Mouse (Mus musculus): ENCODE results near the gene Aox3.

The Aox3 gene

GRCm38 (mm10) chr1:58107066-58107465 is 5.9 kb upstream of the Aox3 start:
- peak; percentile 49 for DNase-seq

- DNase-seq = peak; percentile 52
These were observed 2.7 kb upstream of the Aox3 start for GRCm38 (mm10) chr1:58110241-58110640.

GRCm38 (mm10) chr1:58111315-58111714 is 1.6 kb upstream of the Aox3 start:
- peak; percentile 17 for DNase-seq

- DNase-seq = peak; percentile 66
These were observed 511 bp downstream of the Aox3 start for GRCm38 (mm10) chr1:58113441-58113840.

- DNase-seq = peak; percentile 56
These were observed 1.2 kb downstream of the Aox3 start for GRCm38 (mm10) chr1:58114021-58114560.

GRCm38 (mm10) chr1:58114666-58115375 is 1.9 kb downstream of the Aox3 start:
- DNase-seq = peak; percentile 60

GRCm38 (mm10) chr1:58118231-58118630 is 5.3 kb downstream of the Aox3 start:
- no peak for DNase-seq

- DNase-seq = peak; percentile 57
These were observed 12.0 kb downstream of the Aox3 start for GRCm38 (mm10) chr1:58124901-58125300.

GRCm38 (mm10) chr1:58137891-58138290 is 25.0 kb downstream of the Aox3 start:
- DNase-seq = peak; percentile 52

- peak; percentile 0 for DNase-seq
These were observed 26.1 kb downstream of the Aox3 start for GRCm38 (mm10) chr1:58138986-58139385.

GRCm38 (mm10) chr1:58140607-58141006 is 27.7 kb downstream of the Aox3 start:
- DNase-seq = peak; percentile 36

- DNase-seq = peak; percentile 76
These were observed 31.6 kb downstream of the Aox3 start for GRCm38 (mm10) chr1:58144384-58145069.

- DNase-seq = peak; percentile 78
These were observed 33.1 kb downstream of the Aox3 start for GRCm38 (mm10) chr1:58146026-58146425.

GRCm38 (mm10) chr1:58147776-58148175 is 34.8 kb downstream of the Aox3 start:
- peak; percentile 53 for DNase-seq

GRCm38 (mm10) chr1:58152247-58152646 is 39.3 kb downstream of the Aox3 start:
- peak; percentile 59 for DNase-seq

- DNase-seq = no peak
These were observed 43.8 kb downstream of the Aox3 start for GRCm38 (mm10) chr1:58156747-58157146.

- no peak for DNase-seq
These were observed 57.0 kb downstream of the Aox3 start for GRCm38 (mm10) chr1:58169893-58170292.

- peak; percentile 54 for DNase-seq
These were observed 75.7 kb downstream of the Aox3 start for GRCm38 (mm10) chr1:58188514-58189175.

- DNase-seq = no peak
These were observed 81.4 kb downstream of the Aox3 start for GRCm38 (mm10) chr1:58194317-58194716.

- DNase-seq = peak; percentile 2
These were observed 82.1 kb downstream of the Aox3 start for GRCm38 (mm10) chr1:58194988-58195387.

GRCm38 (mm10) chr1:58195541-58195940 is 82.6 kb downstream of the Aox3 start:
- peak; percentile 57 for DNase-seq

GRCm38 (mm10) chr1:58197023-58197422 is 84.1 kb downstream of the Aox3 start:
- DNase-seq = peak; percentile 73

- DNase-seq = peak; percentile 56
These were observed 85.5 kb downstream of the Aox3 start for GRCm38 (mm10) chr1:58198386-58198785.

- DNase-seq = no peak
These were observed 97.3 kb downstream of the Aox3 start, which contains the start of gene Aox4 for GRCm38 (mm10) chr1:58210203-58210602. TSS of gene Aox4 (plus strand) at chr1:58210397.
